Mouse (Mus musculus): ENCODE data around the gene Piga.

The Piga gene

GRCm38 (mm10) chrX:164419471-164419939 lies at the start of gene Piga:
TSS of gene Piga (plus strand) at chrX:164419787.
- DNase-seq: peak; percentile 98

GRCm38 (mm10) chrX:164370576-164370975 lies 49.0 kb upstream of the Piga start:
- no peak for DNase-seq

DNA sequence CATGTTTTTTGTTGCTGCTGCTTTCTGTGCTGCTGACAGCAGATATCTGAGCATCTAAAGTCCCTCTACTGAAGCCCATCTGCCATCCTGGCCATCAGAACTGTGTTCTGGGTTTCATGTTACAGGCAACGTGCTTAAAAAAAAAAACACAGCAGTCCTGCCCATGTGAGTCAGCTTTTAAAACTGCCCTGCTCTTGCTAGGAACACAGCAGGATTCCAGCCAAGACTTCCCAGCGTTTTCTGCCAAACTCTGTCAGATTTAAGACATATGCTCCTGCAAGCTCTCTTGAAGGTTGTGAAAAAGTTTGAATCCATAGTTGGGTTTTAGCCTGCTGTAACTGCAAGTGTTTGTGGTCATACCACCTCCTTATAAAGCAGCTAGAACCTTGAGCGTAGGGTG lies 46.5 kb upstream of the Piga start, which contains the start of gene Vegfd:
Gene Vegfd, plus strand, starts transcription at position 298 of the 400 bp plus-strand sequence.
- DNase-seq: no peak

DNA sequence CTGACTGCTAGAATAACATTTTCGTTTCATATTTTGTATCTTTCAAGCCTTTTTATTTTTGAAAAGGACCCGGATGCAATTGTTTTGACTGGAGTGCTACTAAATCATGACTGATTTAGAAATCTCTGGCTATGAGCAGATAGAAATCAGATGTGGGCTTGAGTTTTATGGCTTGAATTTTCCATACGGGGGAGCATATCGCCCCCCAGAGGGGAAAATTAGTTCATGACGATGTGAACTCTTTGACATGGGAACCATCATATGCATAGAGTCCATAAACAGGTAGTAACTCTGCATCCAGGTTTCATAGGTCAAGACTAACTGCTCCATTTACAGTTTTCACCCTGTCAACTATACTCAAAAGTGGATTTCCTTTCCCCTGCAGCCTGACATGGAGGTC lies 45.0 kb upstream of the Piga start:
- DNase-seq: no peak

DNA sequence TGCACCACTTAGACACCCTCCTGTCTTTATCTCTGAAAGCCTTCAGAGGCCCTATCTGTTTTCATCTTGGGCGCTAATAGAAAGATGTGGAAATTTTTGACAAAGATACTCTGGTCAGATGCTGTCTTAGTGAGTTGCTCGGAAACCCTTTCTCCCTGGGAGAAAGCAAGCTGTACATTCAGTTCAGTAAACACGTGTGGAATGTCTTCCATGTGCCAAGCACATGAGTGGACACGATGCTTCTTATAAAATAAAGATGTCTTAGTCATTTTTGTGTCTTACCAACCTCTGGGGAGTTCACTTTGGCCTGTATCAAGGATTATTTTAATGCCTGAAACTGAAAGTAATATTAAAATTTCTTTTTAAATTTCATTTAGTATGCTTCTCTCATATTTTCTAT lies 39.9 kb upstream of the Piga start:
- no peak for DNase-seq

DNA sequence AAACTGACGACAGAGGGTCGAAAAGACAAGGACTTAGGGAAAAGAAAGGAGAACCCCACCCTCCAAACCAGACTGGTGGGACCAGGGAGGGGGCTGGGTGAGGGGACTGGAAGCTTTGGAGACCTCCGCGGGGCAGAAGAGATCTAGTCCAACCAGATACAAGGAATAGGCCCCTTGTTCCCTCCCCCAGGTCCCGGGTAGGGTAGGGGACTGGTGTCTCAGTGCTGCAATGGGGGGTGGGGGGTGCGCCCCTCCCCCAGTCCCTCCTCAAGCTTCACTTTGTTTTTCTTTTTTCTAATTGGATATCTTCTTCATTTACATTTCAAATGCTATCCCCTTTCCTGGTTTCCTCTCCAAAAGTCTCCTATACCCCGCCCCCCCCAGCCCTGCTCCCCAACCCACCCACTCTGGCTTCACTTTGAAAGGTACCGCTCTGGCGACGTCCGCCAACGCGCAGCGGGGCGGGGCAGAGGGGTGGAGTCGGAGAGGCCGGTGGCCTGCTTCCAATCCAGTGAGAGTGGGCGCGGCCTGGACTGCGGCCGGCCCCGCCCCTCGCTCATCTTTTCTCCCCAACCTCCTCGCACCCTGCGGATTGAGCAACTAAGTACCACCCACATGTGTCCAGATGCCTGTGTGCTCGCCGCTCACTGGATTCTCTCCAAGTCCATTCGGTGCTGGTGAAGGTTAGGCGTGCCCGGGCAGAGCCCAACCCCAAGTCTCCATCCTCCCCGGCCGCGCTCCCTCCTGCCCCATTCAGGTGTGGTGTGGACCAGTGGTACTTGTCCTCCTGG lies 37.8 kb upstream of the Piga start:
- peak; percentile 84 for DNase-seq

- DNase-seq: no peak
Measured at GRCm38 (mm10) chrX:164394091-164394490, 25.5 kb upstream of the Piga start.

GRCm38 (mm10) chrX:164398456-164398855 lies 21.1 kb upstream of the Piga start:
- DNase-seq: peak; percentile 47

GRCm38 (mm10) chrX:164405080-164405649 lies 14.4 kb upstream of the Piga start:
- DNase-seq: no peak

DNA sequence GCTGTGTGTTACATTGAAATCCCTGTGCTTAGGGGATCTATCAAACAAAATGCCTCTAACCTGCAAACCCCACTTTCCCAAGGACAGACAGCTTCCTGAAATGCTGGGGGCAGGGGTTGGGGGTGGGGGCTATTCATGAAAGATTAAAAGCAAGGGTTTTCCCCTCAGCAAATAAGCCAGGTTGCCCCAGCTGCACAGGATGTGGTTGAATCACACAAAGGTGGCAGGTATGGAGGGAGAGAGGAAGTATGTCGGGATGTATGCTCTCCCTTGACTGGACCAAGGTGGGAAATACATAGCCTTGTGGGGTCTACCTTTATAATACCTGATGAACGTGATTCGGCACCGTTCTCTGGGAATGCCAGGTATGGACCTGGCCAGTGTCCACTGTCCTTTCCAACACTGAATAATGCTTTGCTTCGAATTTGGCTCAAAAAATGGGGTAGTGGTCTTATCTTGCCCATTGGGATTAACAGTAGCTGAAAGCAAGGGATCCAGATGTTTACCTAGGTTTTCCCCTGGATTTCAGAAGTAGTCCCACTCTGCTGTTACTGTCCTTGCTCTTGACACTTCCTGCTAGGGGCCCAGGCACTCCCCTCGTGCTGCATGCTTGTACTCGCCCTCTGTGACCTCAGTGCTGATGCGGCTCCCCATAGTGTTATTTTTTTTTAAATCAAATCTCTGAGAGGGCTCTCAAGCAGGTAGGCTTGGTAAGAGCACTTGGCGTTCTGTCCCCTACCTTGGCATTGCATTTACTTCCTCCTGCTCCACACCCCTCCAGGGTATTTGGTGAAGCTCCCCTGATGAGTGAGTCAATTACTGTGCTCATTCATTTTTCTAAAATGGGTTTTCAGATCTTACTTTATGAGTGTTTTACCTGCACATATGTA lies 13.2 kb upstream of the Piga start:
- no peak for DNase-seq

DNA sequence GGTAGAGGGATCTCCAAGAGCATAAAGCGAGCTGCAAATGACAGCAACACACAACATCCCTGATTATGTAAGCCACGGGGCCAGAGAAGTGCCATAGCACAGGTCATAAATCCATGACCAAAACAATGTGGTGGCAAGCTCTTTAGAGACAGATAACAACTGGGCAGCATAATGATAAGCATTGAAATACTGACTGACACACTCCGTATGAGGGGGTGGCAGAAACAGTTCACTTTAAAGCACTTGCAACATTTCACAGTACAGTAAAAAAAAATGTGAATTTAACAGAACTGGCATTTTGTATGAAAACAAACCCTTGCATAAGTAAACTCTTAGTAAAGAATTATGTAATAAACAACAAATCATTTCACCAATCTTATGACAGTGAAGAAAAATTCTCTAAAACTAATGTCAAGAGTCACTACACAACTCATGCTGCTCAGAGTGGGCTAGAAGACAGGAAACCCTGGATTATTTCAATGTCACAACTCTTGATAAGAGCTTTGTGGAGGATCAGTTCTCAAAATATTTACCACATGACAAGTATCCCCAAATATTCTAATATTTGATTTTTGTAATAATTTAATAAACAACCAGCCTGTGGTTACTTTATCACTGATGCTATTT lies 11.2 kb upstream of the Piga start:
- DNase-seq: no peak

GRCm38 (mm10) chrX:164410562-164410961 lies 9.0 kb upstream of the Piga start:
- no peak for DNase-seq

DNA sequence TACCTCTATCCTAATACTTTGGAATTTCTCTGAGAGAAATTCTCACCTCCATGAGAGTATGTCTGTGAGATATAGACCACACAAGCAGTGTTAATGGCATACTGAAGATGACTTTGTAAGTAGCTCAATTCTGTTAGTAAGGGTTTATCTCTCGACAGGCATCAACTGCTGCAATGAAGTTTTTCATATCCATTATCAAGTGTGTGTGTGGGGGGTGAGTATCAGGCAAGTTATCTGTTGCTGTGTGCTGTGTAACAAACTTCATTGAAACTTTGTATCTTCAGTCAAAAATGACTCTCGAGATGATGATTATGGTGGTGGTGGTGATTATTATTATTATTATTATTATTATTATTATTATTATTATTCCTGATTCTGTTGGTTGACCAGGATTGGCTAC lies 2.8 kb upstream of the Piga start:
- no peak for DNase-seq

GRCm38 (mm10) chrX:164418008-164418407 lies 1.6 kb upstream of the Piga start:
- no peak for DNase-seq

DNA sequence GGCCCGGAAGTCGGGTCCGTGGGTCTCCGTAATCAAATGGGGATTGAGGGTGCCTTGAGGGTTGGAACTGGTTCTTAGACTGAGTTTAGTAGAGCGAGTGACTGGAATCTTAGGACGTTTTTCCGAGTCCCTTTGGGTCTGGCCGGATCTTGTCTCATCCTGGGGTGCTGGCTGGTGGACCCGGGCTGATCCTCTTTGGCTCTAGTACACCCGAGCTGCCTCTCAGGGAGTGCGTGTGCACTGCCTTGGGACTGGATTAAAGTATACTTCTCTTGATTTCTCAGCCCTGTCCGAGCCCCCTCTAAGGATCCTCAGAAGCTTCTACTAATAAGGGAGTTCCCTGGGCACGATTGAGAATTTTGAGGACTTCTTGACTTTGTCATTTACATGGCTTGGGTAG lies 368 bp downstream of the Piga start:
- no peak for DNase-seq

DNA sequence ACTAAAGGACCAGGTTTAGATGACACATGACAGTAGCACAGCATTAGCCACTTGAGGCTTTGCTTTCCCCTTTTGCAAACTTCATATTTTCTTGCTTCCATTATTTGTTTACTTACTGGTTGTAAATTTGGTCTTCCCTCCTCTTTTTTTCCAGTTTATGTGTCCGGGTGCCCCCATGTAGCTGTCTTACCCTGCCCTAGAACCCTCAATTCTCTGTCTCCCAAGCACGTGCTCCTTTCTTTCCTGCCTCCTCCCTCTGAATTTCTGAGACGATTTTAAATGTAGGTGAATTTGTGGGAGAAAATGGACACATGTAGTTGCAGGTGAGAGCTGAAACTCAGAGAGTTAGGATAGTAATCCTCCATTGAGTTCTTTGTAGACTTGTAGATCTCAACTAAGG lies 931 bp downstream of the Piga start:
- no peak for DNase-seq

DNA sequence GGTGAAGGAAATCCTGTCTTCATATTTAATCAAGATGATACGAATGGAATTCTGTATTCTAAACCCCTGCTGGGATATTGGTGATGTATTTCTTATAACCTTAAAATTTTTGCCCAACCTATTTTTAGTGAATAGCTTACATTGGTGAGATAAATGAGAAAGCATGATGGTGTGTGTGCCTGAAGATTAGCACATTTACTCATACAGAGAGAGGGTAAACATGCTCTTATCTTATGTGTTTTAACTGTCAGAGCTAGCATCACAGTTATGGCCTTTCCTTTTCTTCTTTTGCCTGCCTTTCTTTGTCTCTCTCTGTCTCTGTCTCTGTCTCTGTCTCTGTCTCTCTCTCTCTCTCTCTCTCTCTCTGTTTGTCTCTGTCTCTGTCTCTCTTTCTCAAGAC lies 5.2 kb downstream of the Piga start:
- DNase-seq: no peak

GRCm38 (mm10) chrX:164427295-164427694 lies 7.7 kb downstream of the Piga start:
- DNase-seq: no peak

DNA sequence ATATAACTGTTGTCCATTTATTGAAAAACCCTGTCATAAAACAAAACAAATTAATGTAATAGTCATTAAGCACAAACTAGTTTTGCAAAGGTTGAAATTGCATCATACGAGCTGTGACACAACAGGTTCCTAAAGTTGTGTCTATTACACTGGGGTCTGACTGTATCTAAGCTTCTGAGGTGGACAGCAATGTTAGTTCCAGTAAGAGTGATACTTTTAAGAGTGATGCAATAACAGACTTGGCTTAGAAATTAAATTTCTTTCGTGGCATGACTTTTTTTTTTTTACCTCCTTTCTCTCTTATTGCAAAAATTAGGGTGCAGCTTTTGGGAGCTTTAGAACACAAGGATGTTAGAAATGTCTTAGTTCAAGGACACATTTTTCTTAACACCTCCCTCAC lies 8.6 kb downstream of the Piga start:
- no peak for DNase-seq

GRCm38 (mm10) chrX:164430621-164431020 lies 11.0 kb downstream of the Piga start:
- no peak for DNase-seq

- no peak for DNase-seq
Measured at GRCm38 (mm10) chrX:164431133-164431532, 11.5 kb downstream of the Piga start.

DNA sequence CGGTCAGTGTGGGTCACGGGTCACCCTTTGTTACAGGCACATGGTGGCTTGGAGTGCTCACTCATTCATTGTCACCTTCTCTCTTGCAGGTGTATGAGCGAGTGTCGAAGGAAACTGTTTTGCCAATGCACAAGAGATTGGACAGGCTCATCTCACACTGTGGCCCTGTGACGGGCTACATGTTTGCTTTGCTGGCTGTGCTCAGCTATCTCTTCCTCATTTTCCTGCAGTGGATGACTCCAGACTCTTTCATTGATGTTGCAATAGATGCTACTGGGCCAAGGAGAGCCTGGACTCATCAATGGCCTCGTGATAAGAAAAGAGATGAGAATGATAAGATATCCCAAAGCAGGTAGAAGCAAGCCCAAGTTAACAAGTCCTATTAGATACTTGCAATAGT lies 12.0 kb downstream of the Piga start:
- no peak for DNase-seq

GRCm38 (mm10) chrX:164432682-164433081 lies 13.1 kb downstream of the Piga start:
- no peak for DNase-seq

All from retina, postnatal 1 day (tissue).